Mouse (Mus musculus) limb, embryonic 12.5 days (tissue): ENCODE measurements around the gene Asb14. TPM values are rescaled to one million over a fixed set of nuclear protein-coding genes. Genes with fewer than 3 reads are reported as not detected.
"Not testable (repeated sequence)": the region's sequence is repeated elsewhere in the genome, so short reads cannot be mapped to it uniquely, and the experiment has no call there.

Experiments
- ATAC-seq: fragments of 200-750 bp; cut with Nextera tagmentation; 2 replicates; pipeline ENCODE4 v1.8.0; 2017; ENCODE audit warnings: low read depth, moderate TSS enrichment; ENCODE audit not compliant: insufficient number of reproducible peaks, insufficient read depth, low FRiP score, low TSS enrichment
- H3K27ac ChIP-seq: fragments of 300-500 bp; sonication (generic); 2 replicates; pipeline ENCODE4 v1.5.1; 2016; ENCODE audit warnings: mild to moderate bottlenecking, moderate library complexity
- H3K27me3 ChIP-seq: fragments of 300-500 bp; sonication (generic); 2 replicates; pipeline ENCODE4 v1.6.1; 2016; ENCODE audit warnings: mild to moderate bottlenecking, moderate library complexity
- H3K36me3 ChIP-seq: fragments of 300-500 bp; sonication (generic); 2 replicates; pipeline ENCODE4 v1.6.1; 2016; ENCODE audit warnings: mild to moderate bottlenecking, moderate library complexity
- H3K4me1 ChIP-seq: fragments of 300-500 bp; sonication (generic); replicated peaks from 2 replicates; pipeline ENCODE4 v1.6.1; 2016
- H3K4me2 ChIP-seq: fragments of 300-500 bp; sonication (generic); 2 replicates; pipeline ENCODE4 v1.6.1; 2016; ENCODE audit warnings: mild to moderate bottlenecking, moderate library complexity
- H3K4me3 ChIP-seq: fragments of 300-500 bp; sonication (generic); replicated peaks from 2 replicates; pipeline ENCODE4 v1.5.1; 2016; ENCODE audit warnings: mild to moderate bottlenecking
- H3K9ac ChIP-seq: fragments of 300-500 bp; sonication (generic); replicated peaks from 2 replicates; pipeline ENCODE4 v1.6.1; 2016; ENCODE audit warnings: mild to moderate bottlenecking, moderate library complexity
- H3K9me3 ChIP-seq: fragments of 300-500 bp; sonication (generic); 2 replicates; pipeline ENCODE4 v1.6.1; 2016; ENCODE audit warnings: mild to moderate bottlenecking, moderate library complexity
- WGBS: fragments of 180-500 bp; shearing (Covaris S2); methylation state at CpG from one replicate; pipeline ENCODE4 v1.1.7; 2016; 5-methylcytosine and 5-hydroxymethylcytosine counted together
- polyA plus RNA-seq: library from polyadenylated mRNA; unstranded; fragments of >200 nt; fragmentation: Nextera tagmentation; extraction: Ambion mirVana; gene quantifications from 2 replicates; pipeline ENCODE4 v1.2.1, GENCODE M21; 2016

Gene Asb14
- polyA plus RNA-seq, 1 experiment from 2014 or later = not detected

- no peak for ATAC-seq
- 84% methylated on average over 2 of the region's 2 CpGs for WGBS
- no peaks in the 10 kb centered on the region for H3K9me3 ChIP-seq
These were observed 5.1 kb downstream of the Asb14 start for GRCm38 (mm10) chr14:26899490-26899889.

GRCm38 (mm10) chr14:26900893-26901292, 6.5 kb downstream of the Asb14 start:
- Histone ChIP-seq H3K9ac (no peak overlapping the region), H3K4me1 (no peaks in the 10 kb centered on the region), H3K27ac (no peak overlapping the region), H3K36me3 (no peaks in the 10 kb centered on the region), H3K9me3 (no peaks in the 10 kb centered on the region), H3K4me3 (no peak overlapping the region), H3K27me3 (no peaks in the 10 kb centered on the region), H3K4me2 (no peak overlapping the region)
- no peak for ATAC-seq
- 87% methylated on average over 12 of the region's 12 CpGs for WGBS

More at GRCm38 (mm10) chr14:26899490-26899889, 5.1 kb downstream of the Asb14 start:
- Histone ChIP-seq H3K4me3 (no peak overlapping the region), H3K4me2 (no peak overlapping the region), H3K27ac (no peak overlapping the region), H3K36me3 (no peaks in the 10 kb centered on the region), H3K9ac (no peak overlapping the region), H3K4me1 (no peaks in the 10 kb centered on the region), H3K27me3 (no peaks in the 10 kb centered on the region)

GRCm38 (mm10) chr14:26907401-26907800, 13.0 kb downstream of the Asb14 start:
- no peaks in the 10 kb centered on the region for H3K4me1 ChIP-seq
- 86% methylated on average over 4 of the region's 4 CpGs for WGBS
- no peak for ATAC-seq

GRCm38 (mm10) chr14:26910461-26910860, 16.1 kb downstream of the Asb14 start:
- H3K9me3 ChIP-seq, H3K4me2 ChIP-seq, ATAC-seq, H3K4me3 ChIP-seq, H3K36me3 ChIP-seq, H3K9ac ChIP-seq, H3K27me3 ChIP-seq, H3K27ac ChIP-seq, H3K4me1 ChIP-seq: not testable (repeated sequence)
- WGBS = 57% methylated on average over 9 of the region's 9 CpGs

More at GRCm38 (mm10) chr14:26907401-26907800, 13.0 kb downstream of the Asb14 start:
- H3K9me3 ChIP-seq = no peaks in the 10 kb centered on the region
- H3K36me3 ChIP-seq = no peaks in the 10 kb centered on the region
- no peak overlapping the region for H3K9ac ChIP-seq
- no peak overlapping the region for H3K27ac ChIP-seq
- no peak overlapping the region for H3K4me2 ChIP-seq
- H3K27me3 ChIP-seq = no peaks in the 10 kb centered on the region
- no peak overlapping the region for H3K4me3 ChIP-seq

- WGBS = 71% methylated on average over 6 of the region's 6 CpGs
- no peaks in the 10 kb centered on the region for H3K27me3 ChIP-seq
- H3K27ac ChIP-seq = no peak overlapping the region
- H3K4me2 ChIP-seq = no peak overlapping the region
- no peaks in the 10 kb centered on the region for H3K9me3 ChIP-seq
- no peak overlapping the region for H3K4me3 ChIP-seq
- ATAC-seq = no peak
- H3K36me3 ChIP-seq = no peaks in the 10 kb centered on the region
- no peaks in the 10 kb centered on the region for H3K4me1 ChIP-seq
- H3K9ac ChIP-seq = no peak overlapping the region
These were observed 16.8 kb downstream of the Asb14 start for GRCm38 (mm10) chr14:26911201-26911600.

GRCm38 (mm10) chr14:26911826-26912225, 17.5 kb downstream of the Asb14 start:
- Histone ChIP-seq H3K9ac (no peak overlapping the region), H3K36me3 (no peaks in the 10 kb centered on the region), H3K4me3 (no peak overlapping the region), H3K4me1 (no peaks in the 10 kb centered on the region), H3K4me2 (no peak overlapping the region), H3K27ac (no peak overlapping the region), H3K27me3 (no peaks in the 10 kb centered on the region), H3K9me3 (no peaks in the 10 kb centered on the region)
- WGBS = 93% methylated on average over 13 of the region's 13 CpGs
- ATAC-seq = no peak

- H3K9ac ChIP-seq = no peak overlapping the region
- ATAC-seq = no peak
- no peaks in the 10 kb centered on the region for H3K9me3 ChIP-seq
- H3K4me1 ChIP-seq = no peaks in the 10 kb centered on the region
- no peak overlapping the region for H3K4me2 ChIP-seq
- no peaks in the 10 kb centered on the region for H3K27me3 ChIP-seq
- no peak overlapping the region for H3K27ac ChIP-seq
- H3K4me3 ChIP-seq = no peak overlapping the region
- peaks cover 4% of the 10 kb centered on the region; the same call in 1 of the 2 replicates for H3K36me3 ChIP-seq
- WGBS = 84% methylated on average over 9 of the region's 9 CpGs
These were observed 19.4 kb downstream of the Asb14 start for GRCm38 (mm10) chr14:26913681-26914268.

- H3K4me3 ChIP-seq = no peak overlapping the region
- H3K9me3 ChIP-seq = no peaks in the 10 kb centered on the region
- H3K4me2 ChIP-seq = no peak overlapping the region
- H3K9ac ChIP-seq = no peak overlapping the region
- H3K36me3 ChIP-seq = peaks cover 45% of the 10 kb centered on the region
- no peak overlapping the region for H3K27ac ChIP-seq
- H3K4me1 ChIP-seq = no peaks in the 10 kb centered on the region
- no peak for ATAC-seq
- no peaks in the 10 kb centered on the region for H3K27me3 ChIP-seq
- WGBS = 92% methylated on average over 3 of the region's 3 CpGs
These were observed 25.0 kb downstream of the Asb14 start for GRCm38 (mm10) chr14:26919310-26919709.

- no peak overlapping the region for H3K27ac ChIP-seq
- H3K27me3 ChIP-seq = no peaks in the 10 kb centered on the region
- no peak for ATAC-seq
- WGBS = 90% methylated on average over 5 of the region's 5 CpGs
- no peak overlapping the region for H3K9ac ChIP-seq
- H3K4me3 ChIP-seq = no peak overlapping the region
- peaks cover 71% of the 10 kb centered on the region for H3K36me3 ChIP-seq
- H3K4me1 ChIP-seq = no peaks in the 10 kb centered on the region
- no peaks in the 10 kb centered on the region for H3K9me3 ChIP-seq
- no peak overlapping the region for H3K4me2 ChIP-seq
These were observed 29.5 kb downstream of the Asb14 start for GRCm38 (mm10) chr14:26923702-26924421.

GRCm38 (mm10) chr14:26934891-26935290, 40.5 kb downstream of the Asb14 start:
- Histone ChIP-seq H3K27me3 (no peaks in the 10 kb centered on the region), H3K9ac (no peak overlapping the region), H3K4me3 (no peak overlapping the region), H3K9me3 (no peaks in the 10 kb centered on the region), H3K36me3 (peaks cover 47% of the 10 kb centered on the region), H3K27ac (no peak overlapping the region), H3K4me2 (no peak overlapping the region), H3K4me1 (no peaks in the 10 kb centered on the region)
- 94% methylated on average over 3 of the region's 3 CpGs for WGBS
- ATAC-seq = no peak

GRCm38 (mm10) chr14:26935558-26935957, 41.2 kb downstream of the Asb14 start:
- no peak for ATAC-seq
- H3K9me3 ChIP-seq = no peaks in the 10 kb centered on the region
- no peak overlapping the region for H3K9ac ChIP-seq
- H3K4me1 ChIP-seq = no peaks in the 10 kb centered on the region
- no peaks in the 10 kb centered on the region for H3K27me3 ChIP-seq
- no peak overlapping the region for H3K27ac ChIP-seq
- WGBS = 90% methylated on average over 4 of the region's 4 CpGs
- H3K36me3 ChIP-seq = peaks cover 51% of the 10 kb centered on the region
- H3K4me3 ChIP-seq = no peak overlapping the region
- H3K4me2 ChIP-seq = no peak overlapping the region

- not testable (repeated sequence) for ATAC-seq, H3K27me3 ChIP-seq, H3K4me2 ChIP-seq
These were observed 61.8 kb downstream of the Asb14 start for GRCm38 (mm10) chr14:26956139-26956538.

More at GRCm38 (mm10) chr14:26956139-26956538, 61.8 kb downstream of the Asb14 start:
- not testable (repeated sequence) for H3K27ac ChIP-seq, H3K4me1 ChIP-seq, H3K4me3 ChIP-seq, H3K9me3 ChIP-seq, H3K9ac ChIP-seq
- peaks cover 56% of the 10 kb centered on the region for H3K36me3 ChIP-seq
- 78% methylated on average over 2 of the region's 2 CpGs for WGBS
